Mouse (Mus musculus) left cerebral cortex, adult 2 months (tissue): Measurements from ENCODE around the gene Ryr3. TPM values are rescaled to one million over a fixed set of nuclear protein-coding genes. Genes with fewer than 3 reads are reported as not detected.

Experiments used
- DNase-seq, 2 experiments: peaks; one replicate each; pipeline ENCODE4 v3.0.0; 2021 to 2022; ENCODE audit warnings: low spot score in 2 of 2, mixed read lengths in 1 of 2; ENCODE audit errors: extremely low spot score in 1 of 2
- H3K27ac ChIP-seq: fragments of 200-600 bp; 2 replicates; pipeline ENCODE4 v1.8.1; 2022
- H3K4me3 ChIP-seq: fragments of 200-600 bp; 2 replicates; pipeline ENCODE4 v1.8.1; 2022
- CTCF ChIP-seq: fragments of 200-600 bp; IDR thresholded peaks from 2 replicates; pipeline ENCODE4 v1.8.1; 2022; ENCODE audit warnings: antibody characterized with exemption, mild to moderate bottlenecking, moderate library complexity
- intact Hi-C: fragments of 180-260 bp; cut with DNase I; formaldehyde crosslinking; loops from one replicate; pipeline ENCODE4 v1.15.1; 2025
- total RNA-seq, 2 experiments: library from RNA; stranded (reverse); gene quantifications; 2 replicates each; pipeline ENCODE4 v1.2.3; 2021

Ryr3 gene
- total RNA-seq, 2 experiments from 2014 or later, result 26.3 to 33.7 TPM

- intact Hi-C loops, result no loop called here
- DNase-seq, result no peak
- no peak overlapping the region for H3K4me3 ChIP-seq
- TF ChIP-seq CTCF, result no peak
- no peak overlapping the region for H3K27ac ChIP-seq
These were observed 207.7 kb downstream of the Ryr3 start for GRCm38 (mm10) chr2:113008961-113009740.

GRCm38 (mm10) chr2:112998498-112998897, 218.4 kb downstream of the Ryr3 start:
- no peak for DNase-seq

GRCm38 (mm10) chr2:112982908-112983510, 233.9 kb downstream of the Ryr3 start:
- Histone ChIP-seq H3K4me3 (no peak overlapping the region), H3K27ac (no peak overlapping the region)
- no peak for DNase-seq
- intact Hi-C loops, result no loop called here
- TF ChIP-seq CTCF, result no peak

More at GRCm38 (mm10) chr2:112998498-112998897, 218.4 kb downstream of the Ryr3 start:
- intact Hi-C loops, result no loop called here
- Histone ChIP-seq H3K27ac (no peak overlapping the region), H3K4me3 (no peak overlapping the region)
- TF ChIP-seq CTCF, result no peak

- H3K27ac ChIP-seq, result no peak overlapping the region
- DNase-seq, result no peak
- intact Hi-C loops, result no loop called here
- no peak overlapping the region for H3K4me3 ChIP-seq
- TF ChIP-seq CTCF, result no peak
These were observed 249.9 kb downstream of the Ryr3 start for GRCm38 (mm10) chr2:112966807-112967625.

- no peak overlapping the region for H3K27ac ChIP-seq
- DNase-seq, result no peak
- intact Hi-C loops, result loop anchor here (5.0 kb wide), 1 partner anchor 268 kb away; the partner anchor contains the start of gene Ryr3
- no peak for TF ChIP-seq CTCF
- H3K4me3 ChIP-seq, result no peak overlapping the region
These were observed 268.0 kb downstream of the Ryr3 start for GRCm38 (mm10) chr2:112948931-112949330.

GRCm38 (mm10) chr2:112931776-112932175, 285.1 kb downstream of the Ryr3 start:
- DNase-seq, result no peak
- intact Hi-C loops, result no loop called here
- Histone ChIP-seq H3K27ac (no peak overlapping the region), H3K4me3 (no peak overlapping the region)
- TF ChIP-seq CTCF, result no peak

- DNase-seq, result no peak
- Histone ChIP-seq H3K27ac (no peak overlapping the region), H3K4me3 (no peak overlapping the region)
- TF ChIP-seq CTCF, result no peak
- intact Hi-C loops, result no loop called here
These were observed 303.1 kb downstream of the Ryr3 start for GRCm38 (mm10) chr2:112913796-112914195.

GRCm38 (mm10) chr2:112912611-112913010, 304.3 kb downstream of the Ryr3 start:
- no peak for DNase-seq
- Histone ChIP-seq H3K4me3 (no peak overlapping the region), H3K27ac (no peak overlapping the region)

GRCm38 (mm10) chr2:112910579-112910978, 306.3 kb downstream of the Ryr3 start:
- DNase-seq, result no peak
- intact Hi-C loops, result no loop called here

More at GRCm38 (mm10) chr2:112912611-112913010, 304.3 kb downstream of the Ryr3 start:
- intact Hi-C loops, result no loop called here
- TF ChIP-seq CTCF, result no peak

GRCm38 (mm10) chr2:112909142-112909541, 307.8 kb downstream of the Ryr3 start:
- Histone ChIP-seq H3K4me3 (no peak overlapping the region), H3K27ac (no peak overlapping the region)
- no peak for TF ChIP-seq CTCF
- intact Hi-C loops, result no loop called here
- DNase-seq, result no peak

More at GRCm38 (mm10) chr2:112910579-112910978, 306.3 kb downstream of the Ryr3 start:
- Histone ChIP-seq H3K27ac (no peak overlapping the region), H3K4me3 (no peak overlapping the region)
- TF ChIP-seq CTCF, result no peak

- TF ChIP-seq CTCF, result no peak
- Histone ChIP-seq H3K4me3 (no peak overlapping the region), H3K27ac (no peak overlapping the region)
- DNase-seq, result no peak
- intact Hi-C loops, result no loop called here
These were observed 316.1 kb downstream of the Ryr3 start for GRCm38 (mm10) chr2:112900747-112901146.
